Mouse (Mus musculus) A20 (cell line): ENCODE measurements around the gene Etv5.
A peak's percentile ranks its signal among the peaks of the same experiment; 100 is the strongest.

Source experiments
- DNase-seq: peaks from one replicate; pipeline ENCODE4 v3.0.0-alpha.2; 2011; ENCODE audit warnings: low read depth, low spot score

Etv5 gene

GRCm38 (mm10) chr16:22430211-22430951, 9.1 kb downstream of the Etv5 start:
- DNase-seq, result no peak

DNA sequence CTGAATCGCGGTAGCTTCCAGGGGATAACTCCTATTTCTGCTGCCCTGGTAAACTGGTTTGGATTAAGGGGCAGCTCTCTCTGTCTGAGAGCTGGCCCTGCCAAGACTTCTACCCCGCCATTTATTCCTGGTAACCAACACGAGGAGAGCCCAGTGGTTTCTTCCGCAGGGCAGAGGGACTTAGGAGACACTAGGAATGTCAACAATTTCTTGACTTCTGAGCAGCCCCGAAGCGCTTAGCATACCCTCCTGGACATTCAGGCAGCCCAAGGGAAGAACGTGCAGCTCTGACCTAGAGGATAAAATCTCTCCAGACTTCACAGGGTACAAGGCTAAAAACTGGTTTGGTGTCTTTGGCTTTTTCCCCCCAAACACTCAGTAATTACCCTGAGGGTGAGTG, 10.1 kb downstream of the Etv5 start:
- DNase-seq, result no peak

- DNase-seq, result peak; percentile 26
These were observed 10.6 kb downstream of the Etv5 start for GRCm38 (mm10) chr16:22428853-22429341.

- no peak for DNase-seq
These were observed 12.7 kb downstream of the Etv5 start for GRCm38 (mm10) chr16:22426866-22427265.

DNA sequence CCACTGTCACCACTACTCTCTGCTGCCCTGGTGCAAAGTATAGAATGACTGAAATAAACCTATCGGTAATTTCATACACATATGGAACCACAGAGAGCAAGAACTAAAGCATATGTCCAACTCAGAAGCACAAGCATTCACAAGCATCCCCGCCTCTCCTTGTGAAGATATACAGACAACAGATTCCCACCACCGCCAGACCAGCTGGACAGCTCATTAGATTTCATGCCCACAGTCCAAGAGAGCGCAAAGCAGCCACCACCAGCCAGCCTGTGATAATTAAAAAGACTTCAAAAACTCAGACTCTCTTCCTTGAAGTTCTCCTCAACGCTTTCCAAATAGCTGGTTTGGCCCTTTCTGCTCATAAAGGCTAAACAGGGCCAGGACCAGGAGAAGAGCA, 17.3 kb downstream of the Etv5 start:
- no peak for DNase-seq

- DNase-seq, result no peak
These were observed 21.6 kb downstream of the Etv5 start for GRCm38 (mm10) chr16:22417931-22418330.

DNA sequence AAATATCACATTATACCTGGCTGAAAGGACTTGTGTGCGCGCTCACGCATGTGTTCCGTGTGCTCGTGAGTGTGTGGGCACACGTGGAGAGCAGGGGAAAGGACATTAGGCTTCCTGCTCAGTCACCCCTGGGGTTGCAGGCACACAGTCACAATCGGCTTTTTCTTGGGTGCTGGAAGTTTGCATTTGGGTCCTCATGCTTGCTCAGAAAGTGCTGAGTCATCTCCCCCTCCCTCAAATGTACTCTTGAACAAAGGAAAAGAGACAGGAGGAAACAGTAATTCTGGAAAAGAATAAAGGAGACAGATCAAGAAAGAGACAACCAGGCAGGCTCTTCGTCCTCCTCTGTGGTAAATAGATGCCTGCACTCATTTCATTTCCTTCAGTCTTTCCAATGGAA, 22.5 kb downstream of the Etv5 start:
- DNase-seq, result no peak

GRCm38 (mm10) chr16:22416140-22416848, 23.2 kb downstream of the Etv5 start:
- DNase-seq, result no peak

DNA sequence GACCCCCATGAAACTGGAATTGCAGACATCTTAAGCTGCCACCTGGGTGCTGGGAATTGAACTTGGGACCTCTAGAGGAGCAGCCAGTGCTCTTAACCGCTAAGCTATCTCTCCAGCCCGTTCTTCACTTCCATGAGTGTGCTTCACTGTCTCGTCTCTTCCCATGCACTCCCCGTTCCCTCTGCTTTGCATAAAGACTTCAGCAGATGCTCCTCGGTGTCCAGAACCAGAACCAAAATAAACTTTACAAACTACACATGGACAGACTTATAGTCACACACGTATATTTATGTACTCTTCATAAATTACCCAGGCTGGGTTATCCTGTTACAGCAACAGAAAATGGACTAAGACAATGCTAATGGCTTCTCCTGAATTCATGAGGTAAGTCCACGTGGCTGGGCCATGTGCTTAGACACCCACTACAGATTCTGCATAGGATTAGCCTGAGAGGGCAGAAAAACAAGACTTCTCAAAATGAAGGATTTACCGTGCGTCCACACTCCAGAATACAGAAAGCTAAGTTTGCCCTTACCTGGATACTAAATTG, 25.2 kb downstream of the Etv5 start:
- no peak for DNase-seq

DNA sequence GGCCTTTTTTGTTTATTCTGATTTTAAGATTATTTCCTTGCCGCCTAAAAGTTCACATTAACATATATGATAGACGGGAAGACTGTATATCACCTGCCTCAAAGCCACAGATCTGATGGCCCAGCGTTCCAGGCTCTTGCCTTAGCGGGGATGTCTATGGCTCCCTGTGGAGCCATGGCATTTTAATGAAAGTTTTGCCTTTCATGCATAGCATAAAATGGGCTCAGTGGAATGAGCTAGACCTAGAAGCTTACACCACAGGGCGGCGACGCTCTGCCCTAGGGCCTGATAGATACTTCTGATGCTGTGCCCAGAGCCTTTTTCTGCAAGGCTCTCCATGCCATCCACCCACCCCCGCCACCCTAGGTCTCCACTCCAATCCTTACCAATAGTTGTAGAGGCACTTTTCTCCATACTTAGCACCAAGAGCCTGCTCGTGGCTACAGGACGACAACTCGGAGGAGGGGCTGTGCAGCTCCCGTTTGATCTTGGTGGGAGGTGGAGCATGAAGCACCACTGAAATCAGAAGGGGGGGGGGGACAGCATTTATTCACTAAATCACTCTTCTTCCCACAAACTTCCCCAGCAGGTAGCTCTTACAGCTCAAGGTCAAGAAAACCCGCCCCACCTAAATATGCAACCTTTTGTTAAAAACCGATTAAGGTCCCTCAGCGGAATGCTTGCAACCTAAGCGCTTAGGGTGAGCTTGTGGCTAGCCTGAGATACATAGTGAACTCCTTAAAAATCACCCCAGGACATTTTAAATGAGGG, 26.9 kb downstream of the Etv5 start:
- no peak for DNase-seq

- no peak for DNase-seq
These were observed 27.8 kb downstream of the Etv5 start for GRCm38 (mm10) chr16:22411764-22412163.

DNA sequence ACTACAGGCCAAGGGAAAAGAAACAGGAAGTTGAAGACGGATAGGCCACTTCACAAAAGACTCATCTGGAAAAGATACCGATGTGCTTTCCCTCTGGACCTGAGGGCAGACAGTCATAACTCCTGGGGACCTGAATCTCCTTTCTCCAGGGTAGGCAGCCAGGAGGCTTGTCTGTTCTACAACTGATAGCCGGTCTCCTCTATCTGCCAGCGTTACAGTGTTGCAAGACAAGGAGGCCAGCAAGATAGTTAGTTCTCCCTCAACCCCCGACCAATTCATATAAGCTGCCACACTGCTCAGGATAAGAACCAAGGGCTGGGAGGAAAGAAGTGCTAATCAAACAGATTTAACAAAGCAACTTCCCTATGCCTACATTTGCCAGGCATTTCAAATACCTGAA, 29.5 kb downstream of the Etv5 start:
- DNase-seq, result no peak

DNA sequence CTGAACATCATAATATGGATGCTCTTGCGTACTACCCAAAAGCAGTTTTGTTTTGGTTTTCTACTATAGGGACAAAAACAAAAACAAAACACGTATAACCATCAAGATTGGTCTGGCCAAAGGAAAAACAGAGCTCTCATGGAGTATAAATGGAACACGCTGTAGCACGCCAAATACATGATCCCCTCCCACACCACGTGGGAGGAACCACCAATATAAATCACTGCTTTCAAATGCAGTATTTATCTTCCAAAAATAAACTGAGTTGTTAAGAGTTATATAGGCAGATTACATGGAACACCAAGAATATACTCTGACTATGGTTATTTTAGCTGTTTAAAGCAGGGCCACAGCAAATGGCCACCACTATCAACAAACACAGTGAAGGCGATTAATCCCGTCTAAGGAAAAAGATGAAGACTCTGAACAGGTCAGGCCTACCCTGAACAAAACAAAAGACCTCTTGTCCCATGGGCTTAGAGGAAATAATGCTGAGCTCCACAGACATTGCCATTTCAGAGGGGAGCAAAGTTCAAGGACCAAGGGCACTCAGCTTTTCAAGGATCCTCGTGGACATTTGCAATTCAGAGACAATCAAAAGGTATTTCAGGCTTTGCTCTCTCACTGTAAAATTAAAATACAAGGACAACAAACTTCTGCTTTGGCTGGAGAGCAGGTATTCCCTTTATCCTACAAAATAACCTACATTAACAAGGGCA, 30.7 kb downstream of the Etv5 start:
- no peak for DNase-seq

DNA sequence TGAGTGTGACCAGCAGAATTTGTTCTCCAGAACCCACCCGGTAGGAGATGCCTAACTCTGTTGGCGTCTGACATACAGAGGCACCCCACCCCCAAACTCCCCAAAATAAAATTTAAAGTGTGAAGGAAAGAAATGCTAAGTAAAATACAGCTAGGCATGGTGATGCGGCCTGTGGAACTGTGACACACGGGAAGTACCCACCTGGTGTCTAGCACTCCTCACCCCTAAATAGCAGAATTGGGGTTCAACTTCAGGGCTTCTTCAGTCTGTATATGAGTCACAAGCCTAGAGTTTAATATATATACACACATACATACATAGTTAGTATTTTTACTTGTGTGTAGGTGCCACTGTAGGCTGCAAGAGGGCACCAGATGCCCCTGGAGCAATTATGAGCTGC, 32.8 kb downstream of the Etv5 start:
- peak; percentile 8 for DNase-seq

DNA sequence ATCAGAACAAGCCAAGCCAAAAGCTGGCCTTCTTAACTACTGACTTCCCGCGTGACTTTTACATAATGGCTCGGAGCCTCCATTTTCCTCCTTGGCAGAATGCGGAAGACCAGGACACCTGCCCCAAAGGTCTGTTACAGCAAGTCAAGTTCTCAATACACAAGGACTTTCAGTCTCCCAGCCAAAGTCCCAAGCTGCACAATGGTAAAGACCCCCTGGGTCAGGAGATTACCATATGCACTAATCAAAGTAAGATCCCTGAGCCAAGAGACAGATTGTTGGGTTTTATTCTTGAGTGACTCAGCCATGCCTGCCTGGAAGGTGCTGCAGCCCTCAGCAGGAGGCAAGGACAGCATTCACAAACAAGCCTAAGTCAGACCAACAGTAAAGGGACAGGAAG, 33.5 kb downstream of the Etv5 start:
- DNase-seq, result no peak

DNA sequence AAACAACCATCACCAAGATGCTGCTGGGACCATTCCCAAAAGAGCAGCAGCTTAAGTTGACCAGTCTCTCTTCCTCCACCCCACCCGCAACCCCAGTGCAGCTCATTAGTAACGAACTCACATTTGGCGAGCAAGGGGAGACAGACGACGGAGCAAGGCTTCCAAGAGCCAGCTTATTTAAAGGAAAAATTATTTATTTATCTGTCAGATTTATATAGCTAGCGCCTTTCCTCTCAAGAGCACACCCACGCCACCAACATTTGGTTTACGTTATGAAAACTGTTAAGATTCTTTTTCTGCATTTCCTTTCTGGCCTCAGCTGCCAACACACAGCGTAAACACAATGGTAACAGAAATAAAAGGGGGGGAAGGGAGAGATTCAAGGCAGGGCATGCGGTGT, 34.0 kb downstream of the Etv5 start:
- no peak for DNase-seq

GRCm38 (mm10) chr16:22403715-22404114, 35.8 kb downstream of the Etv5 start:
- DNase-seq, result no peak

GRCm38 (mm10) chr16:22402600-22402999, 36.9 kb downstream of the Etv5 start:
- DNase-seq, result no peak

DNA sequence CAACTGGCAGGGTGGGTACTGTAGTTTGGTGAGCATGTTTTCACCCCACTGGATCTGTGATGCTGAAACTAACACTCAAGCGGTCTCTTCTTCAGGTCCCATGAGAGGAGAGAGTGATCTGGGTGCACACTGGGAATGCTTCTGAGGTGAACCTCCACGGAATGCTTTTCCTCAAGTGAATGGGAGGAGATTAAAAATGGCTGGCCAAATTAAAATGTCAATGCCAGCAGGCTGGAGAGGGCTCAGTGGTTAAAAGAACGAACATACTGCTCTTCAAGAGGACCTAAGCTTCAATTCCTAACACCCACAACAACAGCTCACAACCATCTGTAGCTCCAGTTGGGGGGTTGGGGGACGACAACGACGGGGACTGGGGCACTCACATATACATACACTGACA, 39.3 kb downstream of the Etv5 start:
- no peak for DNase-seq

DNA sequence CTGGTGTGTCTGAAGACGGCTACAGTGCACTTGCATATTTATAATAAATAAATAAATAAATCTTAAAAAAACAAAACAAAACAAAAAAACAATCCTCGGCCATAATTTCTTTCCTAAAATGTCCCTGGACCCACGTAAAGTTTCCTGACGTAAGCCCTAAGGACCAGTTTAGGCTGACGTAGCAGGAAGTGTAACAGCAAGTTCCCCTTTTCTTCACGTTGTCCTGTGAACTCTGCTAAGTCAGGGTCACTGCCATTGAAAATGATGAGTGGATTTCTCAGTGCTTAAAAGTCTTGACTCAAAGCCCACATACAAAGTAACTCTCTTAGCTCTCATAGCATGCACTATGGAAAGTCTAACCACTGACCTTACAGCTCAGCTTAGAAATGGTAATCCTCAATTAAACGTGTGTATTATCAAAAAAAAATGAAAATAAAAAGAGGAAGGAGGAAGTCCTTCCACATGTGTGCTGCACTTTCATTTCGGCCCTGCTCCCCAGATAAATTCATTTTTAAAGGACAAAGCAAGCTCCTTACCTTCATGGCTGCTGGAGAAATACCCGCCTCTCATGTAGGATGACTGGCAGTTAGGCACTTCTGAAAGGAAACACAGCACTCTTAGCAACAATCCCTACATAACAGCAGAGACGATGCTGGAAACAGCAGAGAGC, 40.6 kb downstream of the Etv5 start:
- DNase-seq, result peak; percentile 56

GRCm38 (mm10) chr16:22398354-22398753, 41.2 kb downstream of the Etv5 start:
- DNase-seq, result no peak
